Mouse (Mus musculus) G1E (cell line): ENCODE measurements around the gene Prdx2. TPM values are rescaled to one million over a fixed set of nuclear protein-coding genes. Genes with fewer than 3 reads are reported as not detected.
A peak's percentile ranks its signal among the peaks of the same experiment; 100 is the strongest.

ENCODE experiments used
- ATAC-seq: 2 replicates; pipeline ENCODE4 v1.8.0; 2016; ENCODE audit warnings: mild to moderate bottlenecking; ENCODE audit not compliant: insufficient number of reproducible peaks, poor library complexity, low FRiP score, severe bottlenecking; ENCODE audit errors: extremely low read depth
- DNase-seq: peaks from one replicate; pipeline ENCODE4 v3.0.0; 2012; ENCODE audit warnings: low spot score
- H3K27me3 ChIP-seq: 2 replicates; pipeline ENCODE4 v1.6.1; 2012; ENCODE audit warnings: mild to moderate bottlenecking, low read length, inconsistent platforms; ENCODE audit not compliant: insufficient read depth
- H3K36me3 ChIP-seq: replicated peaks from 2 replicates; pipeline ENCODE3; 2012; ENCODE audit warnings: mild to moderate bottlenecking, inconsistent platforms
- H3K4me1 ChIP-seq: 2 replicates; pipeline ENCODE4 v1.6.1; 2012; ENCODE audit warnings: low read depth, low read length, inconsistent platforms, mixed read lengths; ENCODE audit not compliant: insufficient read depth
- H3K4me3 ChIP-seq: 2 replicates; pipeline ENCODE4 v1.5.1; 2012; ENCODE audit warnings: low read depth, mild to moderate bottlenecking, inconsistent platforms, low read length, moderate library complexity, mixed read lengths
- H3K9me3 ChIP-seq: replicated peaks from 2 replicates; pipeline ENCODE4 v1.6.1; 2012; ENCODE audit warnings: inconsistent platforms
- CTCF ChIP-seq: IDR thresholded peaks from 2 replicates; pipeline ENCODE4 v1.5.1; 2012; ENCODE audit warnings: low read depth, low read length, inconsistent platforms, mixed read lengths
- GATA1 ChIP-seq: IDR thresholded peaks from 2 replicates; pipeline ENCODE4 v1.6.1; 2012; ENCODE audit warnings: borderline replicate concordance, low read length, inconsistent platforms, mixed read lengths
- GATA2 ChIP-seq: IDR thresholded peaks from 2 replicates; pipeline ENCODE4 v1.6.1; 2012; ENCODE audit warnings: low read depth, low read length, inconsistent platforms, borderline replicate concordance
- POLR2AphosphoS5 ChIP-seq: IDR thresholded peaks from 2 replicates; pipeline ENCODE4 v1.6.1; 2012; ENCODE audit warnings: low read depth, low read length, inconsistent platforms; ENCODE audit not compliant: insufficient replicate concordance
- TAL1 ChIP-seq: conservative IDR thresholded peaks from 2 replicates; pipeline ENCODE4 v1.6.1; 2012; ENCODE audit warnings: low read depth, low read length, inconsistent platforms, mixed read lengths
- polyA plus RNA-seq: library from polyadenylated mRNA; stranded (reverse); fragments of >175 nt; gene quantifications from 2 replicates; pipeline ENCODE4 v1.2.3, GENCODE M21; 2012
- total RNA-seq, 2 experiments: library from RNA; stranded (forward) in 1 of 2; stranded (reverse) in 1 of 2; fragments of 200-1000 nt in 1 of 2; fragments of >200 nt in 1 of 2; fragmentation: Nextera tagmentation in 1 of 2; gene quantifications; 2 replicates each; pipeline ENCODE4 v1.2.3; 2014 to 2017

Prdx2 gene
- total and polyA plus RNA-seq, 3 experiments: 86.4 to 299 (median 185) TPM

DNA sequence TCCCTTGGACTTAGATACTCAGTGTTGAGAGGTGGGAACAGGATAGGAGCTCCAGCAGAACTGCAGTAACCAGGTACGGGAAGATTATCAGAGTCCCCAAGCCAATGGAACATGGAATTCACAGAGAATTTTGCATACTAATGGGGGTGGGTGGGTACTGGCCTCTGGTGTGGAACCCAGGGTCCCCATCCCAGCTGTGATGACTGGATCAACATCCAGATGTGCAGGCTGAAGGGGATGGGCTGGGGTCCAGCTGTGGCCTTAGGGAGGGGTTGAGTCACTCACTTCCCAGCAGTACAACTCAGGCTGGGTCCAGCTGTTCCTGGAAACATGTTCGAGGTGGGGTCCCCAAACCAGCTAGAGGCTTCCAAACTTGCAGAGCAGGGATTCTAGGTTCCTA, 18.5 kb downstream of the Prdx2 start:
- H3K9me3 ChIP-seq: no peaks in the 10 kb centered on the region
- H3K4me1 ChIP-seq: peaks cover 72% of the 10 kb centered on the region
- no peak for ATAC-seq

DNA sequence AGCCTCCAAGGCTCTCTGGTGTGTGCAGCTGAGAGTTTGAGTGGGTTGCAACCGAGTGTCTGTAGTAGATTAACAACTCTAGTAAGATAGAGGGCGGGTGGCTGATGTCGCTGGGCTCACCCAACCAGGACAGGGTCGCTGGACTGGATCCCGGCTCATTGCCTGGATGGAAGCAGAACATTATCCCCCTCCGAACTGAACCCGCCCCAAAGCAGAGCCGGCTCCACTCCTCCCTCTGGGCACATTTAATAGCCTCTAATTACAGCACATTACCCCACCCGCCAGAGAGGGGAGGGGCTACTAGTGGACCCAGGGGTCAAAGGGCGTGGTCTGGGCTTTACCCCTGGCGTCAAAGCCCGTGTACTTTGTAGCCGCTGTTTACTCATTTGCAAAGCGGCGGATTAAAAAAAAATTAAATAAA, 19.9 kb downstream of the Prdx2 start:
- Histone ChIP-seq H3K27me3 (no peaks in the 10 kb centered on the region), H3K36me3 (peaks cover 10% of the 10 kb centered on the region), H3K4me1 (peaks cover 58% of the 10 kb centered on the region), H3K9me3 (no peaks in the 10 kb centered on the region), H3K4me3 (peak overlapping the region; percentile 60; the same call in 1 of the 2 replicates)
- DNase-seq: no peak
- ATAC-seq: no peak
- no peak for TF ChIP-seq GATA2
- no peak for TF ChIP-seq CTCF
- no peak for TF ChIP-seq GATA1
- TF ChIP-seq POLR2AphosphoS5: no peak
- no peak for TF ChIP-seq TAL1

More for the DNA sequence above, 18.5 kb downstream of the Prdx2 start:
- no peak overlapping the region for H3K4me3 ChIP-seq
- DNase-seq: no peak
- no peak for TF ChIP-seq CTCF
- TF ChIP-seq POLR2AphosphoS5: no peak
- no peak for TF ChIP-seq TAL1
- no peak for TF ChIP-seq GATA2
- TF ChIP-seq GATA1: no peak
- no peaks in the 10 kb centered on the region for H3K36me3 ChIP-seq
- no peaks in the 10 kb centered on the region for H3K27me3 ChIP-seq

GRCm38 (mm10) chr8:84989810-84990209, 20.4 kb downstream of the Prdx2 start:
- H3K4me1 ChIP-seq: peaks cover 53% of the 10 kb centered on the region
- no peaks in the 10 kb centered on the region for H3K9me3 ChIP-seq
- H3K4me3 ChIP-seq: peak overlapping the region; percentile 79
- ATAC-seq (peak; percentile 22; the same call in 1 of the 2 replicates), DNase-seq (peak; percentile 68)
- peaks cover 15% of the 10 kb centered on the region for H3K36me3 ChIP-seq
- TF ChIP-seq CTCF: peak; percentile 59; the same call in 1 of the 2 replicates
- no peak for TF ChIP-seq TAL1
- no peaks in the 10 kb centered on the region for H3K27me3 ChIP-seq

DNA sequence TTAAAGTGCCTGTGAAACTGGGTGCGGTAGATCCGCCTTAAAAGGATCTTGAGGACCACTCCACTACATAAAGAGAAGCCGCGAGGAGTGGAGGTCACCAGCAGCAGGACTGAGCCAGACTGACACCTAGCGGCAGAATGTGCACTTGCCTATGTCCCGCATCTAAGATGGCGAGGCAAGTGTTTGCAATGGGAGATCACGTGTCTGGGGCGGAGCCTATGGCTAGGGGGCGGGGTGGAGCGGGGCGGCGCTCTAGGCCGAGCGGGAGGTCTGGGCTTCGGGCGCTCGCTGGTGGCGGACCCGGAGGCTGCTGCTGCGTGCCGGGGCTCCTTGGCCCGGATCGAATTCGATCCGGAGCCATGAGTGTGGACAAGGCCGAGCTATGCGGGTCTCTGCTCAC, 21.0 kb downstream of the Prdx2 start, which contains the start of gene Hook2:
Hook2 (plus strand) TSS at position 255 of the 400 bp plus-strand sequence.
- Histone ChIP-seq H3K4me3 (peak within 1 kb of the TSS; percentile 79), H3K36me3 (peaks cover 20% of the 10 kb centered on the region), H3K9me3 (no peaks in the 10 kb centered on the region), H3K27me3 (no peaks in the 10 kb centered on the region), H3K4me1 (peaks cover 48% of the 10 kb centered on the region)
- DNase-seq (peak; percentile 93), ATAC-seq (peak; percentile 76)
- TF ChIP-seq GATA2 (no peak), CTCF (peak; percentile 87)

DNA sequence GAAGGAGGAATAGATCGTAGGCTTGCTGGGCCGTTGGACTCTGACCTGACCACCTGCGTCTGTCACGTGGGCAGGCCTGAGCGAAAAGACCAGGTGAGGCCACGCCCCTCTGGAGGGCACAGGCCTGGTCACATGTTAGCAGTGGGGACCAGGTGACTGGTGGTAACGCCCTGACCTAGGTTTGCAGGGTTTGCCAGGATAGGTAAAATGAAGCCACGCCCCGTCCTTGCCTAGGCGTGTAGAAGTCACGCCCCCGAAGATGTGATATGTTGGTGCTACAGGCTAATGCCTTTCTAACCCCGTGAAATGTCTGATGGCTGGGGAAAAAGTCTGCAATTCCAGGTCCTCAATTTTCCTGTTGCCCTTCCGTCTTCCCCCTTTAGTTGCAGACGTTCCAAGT, 21.4 kb downstream of the Prdx2 start:
- no peaks in the 10 kb centered on the region for H3K27me3 ChIP-seq
- DNase-seq (no peak), ATAC-seq (no peak)
- peaks cover 46% of the 10 kb centered on the region for H3K4me1 ChIP-seq
- peaks cover 25% of the 10 kb centered on the region for H3K36me3 ChIP-seq
- TF ChIP-seq POLR2AphosphoS5 (no peak), GATA2 (no peak), TAL1 (no peak), GATA1 (no peak), CTCF (no peak)
- H3K9me3 ChIP-seq: no peaks in the 10 kb centered on the region
- peak overlapping the region; percentile 79 for H3K4me3 ChIP-seq

GRCm38 (mm10) chr8:84994375-84994774, 25.0 kb downstream of the Prdx2 start:
- ATAC-seq (no peak), DNase-seq (no peak)
- Histone ChIP-seq H3K9me3 (no peaks in the 10 kb centered on the region), H3K27me3 (no peaks in the 10 kb centered on the region), H3K36me3 (peaks cover 49% of the 10 kb centered on the region), H3K4me3 (no peak overlapping the region), H3K4me1 (peaks cover 30% of the 10 kb centered on the region)
- TF ChIP-seq POLR2AphosphoS5 (no peak), TAL1 (no peak)

GRCm38 (mm10) chr8:84995680-84996079, 26.3 kb downstream of the Prdx2 start:
- Histone ChIP-seq H3K4me1 (peaks cover 27% of the 10 kb centered on the region), H3K36me3 (peaks cover 49% of the 10 kb centered on the region), H3K4me3 (no peak overlapping the region), H3K9me3 (no peaks in the 10 kb centered on the region), H3K27me3 (no peaks in the 10 kb centered on the region)
- ATAC-seq: no peak
- no peak for TF ChIP-seq POLR2AphosphoS5
- no peak for TF ChIP-seq GATA1
- no peak for TF ChIP-seq TAL1
- TF ChIP-seq CTCF: no peak
- no peak for TF ChIP-seq GATA2
- no peak for DNase-seq
